In genomic region chr13:49186798-49187287, GRCm38 (mm10) we compare ENCODE assay signal across 8 mouse cellular contexts. TPM values are rescaled to one million over a fixed set of nuclear protein-coding genes. Genes with fewer than 3 reads are reported as not detected.
DNase-seq lines count a peak whose midpoint lies in the region; ATAC-seq and TF ChIP-seq lines count a peak whose summit lies in the region.

No protein-coding gene starts in this region.

- peak overlapping the region; percentile 66 for H3K9ac ChIP-seq in embryonic facial prominence, embryonic 11.5 days (replicated peaks; ENCODE audit: low read length)
- peak overlapping the region; percentile 4; the same call in 1 of the 2 replicates for H3K9ac ChIP-seq in hindbrain, embryonic 15.5 days
- H3K9ac ChIP-seq in midbrain, embryonic 16.5 days (ENCODE audit: low read depth, low read length), result peak overlapping the region; percentile 72

- peak; percentile 10; the same call in 1 of the 2 replicates for ATAC-seq in embryonic facial prominence, embryonic 11.5 days (replicated peaks; ENCODE audit: insufficient number of reproducible peaks, low FRiP score, low TSS enrichment, low read depth)
- ATAC-seq in hindbrain, embryonic 15.5 days (ENCODE audit: low FRiP score, low read depth), result peak; percentile 16
- peak; percentile 8; the same call in 1 of the 2 replicates for ATAC-seq in midbrain, embryonic 16.5 days

- H3K4me1 ChIP-seq in lung, adult 2 months (ENCODE audit: control insufficient read depth, insufficient read depth, low read length), result peaks cover 21% of the 10 kb centered on the region
- 0 out of 2 replicates have a peak, but pooled peaks cover 2% of the 10 kb centered on the region for H3K4me1 ChIP-seq in embryonic facial prominence, embryonic 11.5 days (ENCODE audit: control insufficient read depth, insufficient read depth, low read length)
- H3K4me1 ChIP-seq in hindbrain, embryonic 15.5 days (replicated peaks), result peaks cover 31% of the 10 kb centered on the region
- peaks cover 5% of the 10 kb centered on the region; the same call in 1 of the 2 replicates for H3K4me1 ChIP-seq in midbrain, embryonic 16.5 days (ENCODE audit: control insufficient read depth, insufficient read depth, low read length)

- TF ChIP-seq POLR2A in lung, adult 2 months (IDR thresholded peaks at IDR 0.05; ENCODE audit: borderline replicate concordance, extremely low read depth, low read depth, low read length), result no peak

- H3K36me3 ChIP-seq in embryonic facial prominence, embryonic 11.5 days (replicated peaks; ENCODE audit: control insufficient read depth, insufficient read depth, low read depth, low read length), result no peaks in the 10 kb centered on the region
- no peaks in the 10 kb centered on the region for H3K36me3 ChIP-seq in hindbrain, embryonic 15.5 days
- no peaks in the 10 kb centered on the region for H3K36me3 ChIP-seq in midbrain, embryonic 16.5 days (ENCODE audit: control insufficient read depth, insufficient read depth, low read length)

- H3K4me3 ChIP-seq in lung, adult 2 months (replicated peaks; ENCODE audit: extremely low read depth, low read depth, low read length), result peak overlapping the region; percentile 41
- H3K4me3 ChIP-seq in embryonic facial prominence, embryonic 11.5 days (ENCODE audit: low read depth, low read length), result peak overlapping the region; percentile 69; the same call in 1 of the 2 replicates
- peak overlapping the region; percentile 74 for H3K4me3 ChIP-seq in hindbrain, embryonic 15.5 days
- peak overlapping the region; percentile 70 for H3K4me3 ChIP-seq in midbrain, embryonic 16.5 days (ENCODE audit: low read depth, low read length)

- no peak for DNase-seq in lung, adult 2 months
- DNase-seq in lung, postnatal 36 days, result no peak
- DNase-seq in embryonic facial prominence, embryonic 11.5 days (ENCODE audit: low spot score), result no peak
- DNase-seq in right cerebral cortex, postnatal 36 days (ENCODE audit: low spot score in 2 of 2), result no peak
- no peak for DNase-seq in urinary bladder, postnatal 10 days (ENCODE audit: low spot score)
- DNase-seq in right cerebral cortex, adult 2 months (ENCODE audit: low spot score in 2 of 2), result no peak

- H3K9me3 ChIP-seq in embryonic facial prominence, embryonic 11.5 days (replicated peaks; ENCODE audit: control insufficient read depth, low read length), result no peaks in the 10 kb centered on the region
- H3K9me3 ChIP-seq in hindbrain, embryonic 15.5 days, result no peaks in the 10 kb centered on the region
- no peaks in the 10 kb centered on the region for H3K9me3 ChIP-seq in midbrain, embryonic 16.5 days (replicated peaks; ENCODE audit: control insufficient read depth, low read length, poor library complexity, severe bottlenecking)

- TF ChIP-seq CTCF in lung, adult 2 months (IDR thresholded peaks at IDR 0.05; ENCODE audit: insufficient read depth, low read length), result no peak

- no peaks in the 10 kb centered on the region for H3K27me3 ChIP-seq in embryonic facial prominence, embryonic 11.5 days (ENCODE audit: control insufficient read depth, insufficient read depth, low read length)
- no peaks in the 10 kb centered on the region for H3K27me3 ChIP-seq in hindbrain, embryonic 15.5 days
- no peaks in the 10 kb centered on the region for H3K27me3 ChIP-seq in midbrain, embryonic 16.5 days (ENCODE audit: control insufficient read depth, insufficient read depth, low read depth, low read length)

- WGBS in lung, adult 2 months, result 16% methylated on average over 11 of the region's 11 CpGs
- WGBS in embryonic facial prominence, embryonic 11.5 days, result 16% methylated on average over 11 of the region's 11 CpGs
- WGBS in hindbrain, embryonic 15.5 days, result 15% methylated on average over 11 of the region's 11 CpGs
- 17% methylated on average over 11 of the region's 11 CpGs for WGBS in midbrain, embryonic 16.5 days

- peak overlapping the region; percentile 97 for H3K4me2 ChIP-seq in embryonic facial prominence, embryonic 11.5 days (ENCODE audit: low read depth, low read length)
- peak overlapping the region; percentile 98 for H3K4me2 ChIP-seq in hindbrain, embryonic 15.5 days
- peak overlapping the region; percentile 92 for H3K4me2 ChIP-seq in midbrain, embryonic 16.5 days (ENCODE audit: low read length)

- no peak overlapping the region for H3K27ac ChIP-seq in embryonic facial prominence, embryonic 11.5 days (replicated peaks; ENCODE audit: low read depth, low read length)
- H3K27ac ChIP-seq in hindbrain, embryonic 15.5 days (replicated peaks), result no peak overlapping the region; the same call in 1 of the 2 replicates
- H3K27ac ChIP-seq in midbrain, embryonic 16.5 days (ENCODE audit: low read length), result no peak overlapping the region

RNA-seq across cellular contexts. Expression of gene Ninj1, which starts 0.4 kb away (rescaled TPM):
- 161 and 222 TPM in 2 replicates for polyA plus RNA-seq in lung, adult 2 months (2012; rRNA removed)
- 29.8 and 30.5 TPM in 2 replicates for polyA plus RNA-seq in embryonic facial prominence, embryonic 11.5 days (2014; fragmentation: Nextera tagmentation; extraction: Ambion mirVana)
- polyA plus RNA-seq in hindbrain, embryonic 15.5 days (2015; fragmentation: Nextera tagmentation; extraction: Ambion mirVana), result 28.2 and 32.3 TPM in 2 replicates
- 19.3 and 22.3 TPM in 2 replicates for polyA plus RNA-seq in midbrain, embryonic 16.5 days (2015; fragmentation: Nextera tagmentation; extraction: Ambion mirVana)

RNA-seq across cellular contexts. Expression of gene Card19, which starts 29.0 kb away (rescaled TPM):
- 142 and 178 TPM in 2 replicates for polyA plus RNA-seq in lung, adult 2 months (2012; rRNA removed)
- polyA plus RNA-seq in embryonic facial prominence, embryonic 11.5 days (2014; fragmentation: Nextera tagmentation; extraction: Ambion mirVana), result 32.1 and 34.4 TPM in 2 replicates
- polyA plus RNA-seq in hindbrain, embryonic 15.5 days (2015; fragmentation: Nextera tagmentation; extraction: Ambion mirVana), result 33.8 and 37.9 TPM in 2 replicates
- 26.5 and 27.6 TPM in 2 replicates for polyA plus RNA-seq in midbrain, embryonic 16.5 days (2015; fragmentation: Nextera tagmentation; extraction: Ambion mirVana)

RNA-seq across cellular contexts. Expression of gene Wnk2, which starts 39.0 kb away (rescaled TPM):
- 1.5 and 4.2 TPM in 2 replicates for polyA plus RNA-seq in lung, adult 2 months (2012; rRNA removed)
- polyA plus RNA-seq in embryonic facial prominence, embryonic 11.5 days (2014; fragmentation: Nextera tagmentation; extraction: Ambion mirVana), result 2.5 and 2.6 TPM in 2 replicates
- 19.6 and 23.2 TPM in 2 replicates for polyA plus RNA-seq in hindbrain, embryonic 15.5 days (2015; fragmentation: Nextera tagmentation; extraction: Ambion mirVana)
- polyA plus RNA-seq in midbrain, embryonic 16.5 days (2015; fragmentation: Nextera tagmentation; extraction: Ambion mirVana), result 20.8 TPM in 2 replicates

Comparison
In these comparisons a context has a peak if more than half of its experiments do, and no peak if none do; other contexts are left out.
1. H3K9ac ChIP-seq: peak in every context shown above with its lines; median percentile 72 in midbrain, embryonic 16.5 days; 66 in embryonic facial prominence, embryonic 11.5 days; 4 in hindbrain, embryonic 15.5 days.